Mouse (Mus musculus): ENCODE data around the gene Pde8b. TPM values are rescaled to one million over a fixed set of nuclear protein-coding genes. Genes with fewer than 3 reads are reported as not detected.

Gene Pde8b
- polyA plus RNA-seq, 1 experiment from 2014 or later: 3.7 TPM

DNA sequence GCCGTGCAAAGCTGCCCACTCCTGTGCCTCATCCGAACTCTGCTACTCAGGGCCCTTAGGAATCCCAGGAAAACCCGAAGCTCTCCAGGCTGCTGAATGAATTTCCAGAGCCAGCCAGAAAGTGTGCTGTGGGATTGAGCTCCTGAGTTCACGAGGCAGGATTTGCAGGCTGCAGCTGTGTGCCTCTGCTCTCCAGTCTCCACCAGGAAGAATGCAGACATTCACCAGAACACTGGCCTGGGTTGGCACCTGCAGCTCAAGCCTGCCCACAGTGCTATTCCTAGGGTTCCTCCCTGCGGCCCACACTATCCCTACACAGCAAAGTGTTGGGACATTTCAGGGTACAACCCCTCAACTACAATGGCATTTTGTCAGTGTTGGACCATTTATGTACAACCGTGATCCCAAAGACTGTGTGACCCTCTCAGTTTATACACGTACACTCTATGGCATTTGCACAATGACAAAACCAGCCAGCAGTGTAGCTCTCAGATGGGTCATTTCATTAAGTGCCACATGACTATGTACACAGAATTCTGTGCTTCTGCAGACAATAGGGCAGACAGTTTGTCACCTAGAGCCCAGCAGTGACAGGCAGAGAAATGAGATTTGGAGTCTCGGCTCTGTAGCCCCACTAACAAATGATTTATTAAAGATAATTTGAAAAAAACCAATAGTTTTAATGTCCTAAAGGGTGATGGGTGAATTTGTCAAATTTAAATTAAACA is 176.5 kb downstream of the Pde8b start:
- ATAC-seq (ENCODE audit: insufficient number of reproducible peaks, low FRiP score, low TSS enrichment, low read depth): no peak
- no peaks in the 10 kb centered on the region for H3K4me1 ChIP-seq
- 69% methylated on average over 8 of the region's 8 CpGs for WGBS
- no peaks in the 10 kb centered on the region for H3K36me3 ChIP-seq
- no peaks in the 10 kb centered on the region for H3K9me3 ChIP-seq (replicated peaks)
- no peak overlapping the region for H3K4me3 ChIP-seq (replicated peaks)
- H3K9ac ChIP-seq: no peak overlapping the region
- H3K27me3 ChIP-seq: no peaks in the 10 kb centered on the region
- no peak overlapping the region for H3K4me2 ChIP-seq (replicated peaks)
- H3K27ac ChIP-seq (replicated peaks): no peak overlapping the region

DNA sequence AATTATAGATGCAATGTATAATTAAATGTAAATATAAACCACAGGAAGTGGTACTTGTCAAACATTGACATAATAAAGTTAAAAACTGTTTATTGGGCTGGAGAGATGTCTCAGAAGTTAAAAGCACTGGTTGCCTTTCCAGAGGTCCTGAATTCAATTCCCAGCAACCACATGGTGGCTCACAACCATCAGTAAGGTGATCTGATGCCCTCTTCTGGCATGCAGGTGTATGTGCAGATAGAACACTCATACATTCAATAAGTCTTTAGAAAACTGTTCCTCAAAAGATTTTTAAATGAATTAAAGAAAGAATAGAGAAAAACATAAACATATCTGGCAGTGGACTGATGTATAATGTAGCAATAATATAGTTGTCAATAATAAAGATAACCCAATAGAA is 179.9 kb downstream of the Pde8b start:
- no peak overlapping the region for H3K4me3 ChIP-seq (replicated peaks)
- H3K4me1 ChIP-seq: no peaks in the 10 kb centered on the region
- no peaks in the 10 kb centered on the region for H3K36me3 ChIP-seq
- H3K9ac ChIP-seq: no peak overlapping the region
- H3K27me3 ChIP-seq: no peaks in the 10 kb centered on the region
- no peak for ATAC-seq (ENCODE audit: insufficient number of reproducible peaks, low FRiP score, low TSS enrichment, low read depth)
- H3K4me2 ChIP-seq (replicated peaks): no peak overlapping the region
- H3K9me3 ChIP-seq (replicated peaks): no peaks in the 10 kb centered on the region
- H3K27ac ChIP-seq (replicated peaks): no peak overlapping the region

DNA sequence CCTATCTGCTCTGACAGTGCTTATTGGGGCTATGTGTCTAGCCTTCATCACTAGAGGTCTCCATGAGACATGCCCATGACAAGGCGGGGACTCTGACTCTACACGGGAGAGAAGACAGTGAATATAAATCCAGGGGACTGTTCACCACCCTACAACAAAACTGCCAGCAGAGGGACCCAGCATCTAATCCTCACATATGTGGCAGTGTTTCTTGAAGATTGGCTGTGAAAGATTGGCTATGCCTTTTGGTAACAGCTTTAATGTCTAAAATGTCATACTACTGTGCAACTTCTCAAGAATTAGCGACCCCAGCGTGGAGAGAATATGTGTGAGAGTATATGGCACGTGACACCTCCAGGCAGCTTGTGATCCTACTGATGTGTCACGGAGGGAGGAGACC is 182.3 kb downstream of the Pde8b start:
- WGBS: 51% methylated on average over 6 of the region's 6 CpGs
- Histone ChIP-seq H3K9ac (no peak overlapping the region), H3K27me3 (no peaks in the 10 kb centered on the region), H3K4me2 (replicated peaks) (no peak overlapping the region), H3K4me1 (no peaks in the 10 kb centered on the region), H3K36me3 (no peaks in the 10 kb centered on the region), H3K27ac (replicated peaks) (no peak overlapping the region), H3K4me3 (replicated peaks) (no peak overlapping the region), H3K9me3 (replicated peaks) (no peaks in the 10 kb centered on the region)
- no peak for ATAC-seq (ENCODE audit: insufficient number of reproducible peaks, low FRiP score, low TSS enrichment, low read depth)

DNA sequence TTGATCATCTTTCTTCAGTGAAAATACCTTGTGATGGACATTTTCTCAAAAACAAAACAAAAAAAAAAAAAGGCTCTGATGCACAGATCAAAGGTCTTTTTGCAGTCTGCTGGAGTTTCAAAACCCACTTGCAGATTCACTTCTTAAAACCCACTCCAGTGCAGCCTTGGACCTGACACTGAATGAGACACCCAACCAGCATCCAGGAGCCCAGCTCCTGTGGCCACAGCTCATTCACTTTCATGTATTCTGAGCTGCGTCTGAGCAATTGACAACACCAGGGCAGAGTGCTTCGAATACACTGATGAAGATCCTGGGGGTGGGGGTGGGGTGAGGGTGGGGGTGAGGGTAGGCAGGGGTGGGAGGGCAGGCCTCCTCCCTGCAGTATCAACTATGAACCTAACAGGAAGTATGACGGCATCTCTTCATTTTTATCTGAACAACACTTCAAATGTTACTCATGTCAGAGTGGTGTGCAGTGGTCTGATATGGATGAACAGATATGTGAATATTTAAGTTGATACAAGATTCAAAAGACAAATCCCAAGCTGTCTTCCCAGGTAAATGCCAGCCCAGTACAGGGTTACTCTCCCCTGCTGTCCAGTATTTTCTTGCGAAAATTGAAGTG is 186.6 kb downstream of the Pde8b start:
- no peak overlapping the region for H3K27ac ChIP-seq (replicated peaks)
- no peak overlapping the region for H3K9ac ChIP-seq
- no peaks in the 10 kb centered on the region for H3K36me3 ChIP-seq
- no peaks in the 10 kb centered on the region for H3K9me3 ChIP-seq (replicated peaks)
- H3K4me2 ChIP-seq (replicated peaks): no peak overlapping the region
- ATAC-seq (ENCODE audit: insufficient number of reproducible peaks, low FRiP score, low TSS enrichment, low read depth): no peak
- no peaks in the 10 kb centered on the region for H3K4me1 ChIP-seq
- 71% methylated on average over 4 of the region's 4 CpGs for WGBS
- no peak overlapping the region for H3K4me3 ChIP-seq (replicated peaks)
- H3K27me3 ChIP-seq: no peaks in the 10 kb centered on the region

DNA sequence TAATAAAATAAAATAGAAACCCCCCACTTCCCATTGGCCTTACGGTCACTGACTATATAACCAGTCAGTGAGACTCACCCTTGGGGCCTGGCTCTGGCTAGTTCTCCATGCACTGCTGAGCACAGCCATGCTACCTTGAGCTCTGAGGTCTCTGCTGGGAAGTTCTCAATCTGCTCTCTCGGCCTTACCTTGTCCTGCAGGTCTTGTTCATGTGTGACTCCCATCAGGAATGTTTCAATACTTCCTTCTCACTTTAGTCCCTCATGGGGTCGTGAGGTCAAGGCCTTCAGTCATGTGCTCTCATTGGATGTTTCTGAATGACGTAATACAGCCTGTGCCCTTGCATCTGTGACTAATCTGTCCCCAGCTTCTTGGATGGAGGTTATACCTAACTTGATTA is 191.3 kb downstream of the Pde8b start:
- 73% methylated on average over 4 of the region's 4 CpGs for WGBS
- Histone ChIP-seq H3K9me3 (replicated peaks) (no peaks in the 10 kb centered on the region), H3K4me3 (replicated peaks) (no peak overlapping the region), H3K9ac (no peak overlapping the region), H3K27me3 (no peaks in the 10 kb centered on the region), H3K4me2 (replicated peaks) (no peak overlapping the region), H3K27ac (replicated peaks) (no peak overlapping the region), H3K4me1 (no peaks in the 10 kb centered on the region), H3K36me3 (no peaks in the 10 kb centered on the region)
- ATAC-seq (ENCODE audit: insufficient number of reproducible peaks, low FRiP score, low TSS enrichment, low read depth): no peak

DNA sequence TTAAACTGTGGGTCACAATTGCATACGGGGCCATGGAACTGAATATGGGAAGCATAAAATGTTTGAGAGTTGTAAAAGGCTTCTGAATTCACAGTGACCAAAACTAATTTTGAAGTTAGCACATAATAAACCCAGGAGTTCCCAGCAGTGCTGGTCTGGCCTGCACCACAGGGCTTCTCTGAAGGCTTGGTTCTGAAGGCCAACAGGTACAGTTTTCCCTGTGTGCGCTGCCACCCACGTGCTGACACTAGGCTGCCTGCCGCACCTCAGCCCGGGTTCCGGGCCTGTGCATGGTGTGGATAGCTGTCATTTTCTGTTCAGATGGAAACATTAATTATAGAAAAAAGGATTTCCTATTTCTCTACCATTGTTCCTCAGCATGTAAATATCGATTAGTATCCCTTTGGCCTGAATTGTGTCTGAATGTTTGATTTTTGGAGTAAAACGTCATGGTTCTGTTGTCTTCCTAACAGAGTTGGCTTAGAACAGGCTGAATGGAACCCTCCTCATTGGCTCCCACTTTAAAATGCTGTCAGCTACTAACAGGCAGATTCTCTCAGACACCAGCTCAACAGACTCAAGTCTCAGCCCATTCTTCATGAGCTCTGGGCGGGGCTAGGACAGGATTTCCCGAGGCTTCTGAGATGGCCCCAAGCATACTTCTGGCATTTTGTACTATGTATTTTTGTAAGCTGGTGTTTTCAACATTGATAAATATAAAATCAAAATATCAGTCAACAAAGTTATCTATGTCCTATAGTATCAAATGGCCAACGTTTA is 193.4 kb downstream of the Pde8b start:
- no peaks in the 10 kb centered on the region for H3K9me3 ChIP-seq (replicated peaks)
- H3K9ac ChIP-seq: no peak overlapping the region
- H3K4me1 ChIP-seq: no peaks in the 10 kb centered on the region
- no peaks in the 10 kb centered on the region for H3K36me3 ChIP-seq
- no peak overlapping the region for H3K4me3 ChIP-seq (replicated peaks)
- H3K4me2 ChIP-seq (replicated peaks): no peak overlapping the region
- WGBS: 73% methylated on average over 11 of the region's 11 CpGs
- no peak for ATAC-seq (ENCODE audit: insufficient number of reproducible peaks, low FRiP score, low TSS enrichment, low read depth)
- no peaks in the 10 kb centered on the region for H3K27me3 ChIP-seq
- H3K27ac ChIP-seq (replicated peaks): no peak overlapping the region

DNA sequence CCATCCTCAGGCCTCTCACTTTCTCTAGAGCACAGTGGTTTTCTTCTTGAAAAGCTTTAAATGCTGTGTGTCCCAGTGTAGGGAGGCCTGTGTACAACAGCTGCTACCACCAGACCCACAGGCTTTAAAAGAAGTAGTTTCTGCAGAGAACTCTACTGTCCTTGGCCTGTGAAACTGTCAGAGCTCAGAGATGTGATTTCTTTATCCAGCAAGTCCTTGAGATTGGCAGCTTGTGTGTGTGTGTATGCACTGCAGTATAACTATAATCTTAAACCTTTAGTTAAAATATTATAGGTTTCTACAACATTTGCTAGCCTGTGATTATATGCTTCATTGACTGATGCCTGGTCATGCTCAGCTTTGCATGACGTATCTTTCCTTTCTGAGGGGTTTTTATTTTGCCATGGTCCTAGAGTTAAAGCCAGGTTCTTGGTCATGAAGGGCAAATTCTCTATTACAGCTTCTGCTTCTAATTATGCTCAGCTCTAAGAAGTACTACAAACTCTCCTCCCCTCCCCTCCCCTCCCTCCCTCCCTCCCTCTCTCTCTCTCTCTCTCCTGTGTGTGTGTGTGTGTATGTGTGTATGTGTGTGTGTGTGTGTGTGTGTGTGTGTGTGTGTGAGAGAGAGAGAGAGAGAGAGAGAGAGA is 194.3 kb downstream of the Pde8b start:
- ATAC-seq (ENCODE audit: insufficient number of reproducible peaks, low FRiP score, low TSS enrichment, low read depth): peak; percentile 69
- no peak overlapping the region for H3K4me2 ChIP-seq (replicated peaks)
- H3K9me3 ChIP-seq (replicated peaks): no peaks in the 10 kb centered on the region
- no peaks in the 10 kb centered on the region for H3K4me1 ChIP-seq
- no peaks in the 10 kb centered on the region for H3K36me3 ChIP-seq
- H3K4me3 ChIP-seq (replicated peaks): no peak overlapping the region
- 0 out of 2 replicates have a peak overlapping the region, but pooled peaks have one; percentile 3 for H3K27ac ChIP-seq (replicated peaks)
- no peaks in the 10 kb centered on the region for H3K27me3 ChIP-seq
- WGBS: 48% methylated on average over 1 of the region's 1 CpGs
- H3K9ac ChIP-seq: no peak overlapping the region

DNA sequence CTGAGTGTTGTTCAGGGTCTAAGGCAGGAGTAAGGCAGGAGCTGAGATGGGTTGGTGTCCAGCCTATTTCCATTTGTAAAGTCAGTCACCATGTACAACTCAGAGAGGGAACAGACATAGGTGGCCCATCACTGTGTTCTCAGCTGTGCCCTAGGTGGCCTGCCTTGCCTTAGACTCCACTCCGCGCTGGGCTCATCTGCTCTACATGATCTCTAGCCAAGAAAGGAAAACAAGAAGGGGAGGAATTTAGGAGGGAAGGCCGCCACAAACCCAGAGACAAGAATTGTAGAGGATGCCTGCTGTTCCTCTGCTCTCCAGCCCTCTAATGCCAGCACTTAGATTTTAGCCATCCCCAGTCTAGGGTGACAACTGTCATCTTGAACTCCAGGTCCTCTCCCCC is 197.7 kb downstream of the Pde8b start:
- H3K27me3 ChIP-seq: no peaks in the 10 kb centered on the region
- no peak for ATAC-seq (ENCODE audit: insufficient number of reproducible peaks, low FRiP score, low TSS enrichment, low read depth)
- no peak overlapping the region for H3K4me2 ChIP-seq (replicated peaks)
- no peaks in the 10 kb centered on the region for H3K36me3 ChIP-seq
- H3K4me3 ChIP-seq (replicated peaks): no peak overlapping the region
- H3K9me3 ChIP-seq (replicated peaks): no peaks in the 10 kb centered on the region
- H3K9ac ChIP-seq: no peak overlapping the region
- 92% methylated on average over 3 of the region's 3 CpGs for WGBS
- no peak overlapping the region for H3K27ac ChIP-seq (replicated peaks)
- H3K4me1 ChIP-seq: no peaks in the 10 kb centered on the region

DNA sequence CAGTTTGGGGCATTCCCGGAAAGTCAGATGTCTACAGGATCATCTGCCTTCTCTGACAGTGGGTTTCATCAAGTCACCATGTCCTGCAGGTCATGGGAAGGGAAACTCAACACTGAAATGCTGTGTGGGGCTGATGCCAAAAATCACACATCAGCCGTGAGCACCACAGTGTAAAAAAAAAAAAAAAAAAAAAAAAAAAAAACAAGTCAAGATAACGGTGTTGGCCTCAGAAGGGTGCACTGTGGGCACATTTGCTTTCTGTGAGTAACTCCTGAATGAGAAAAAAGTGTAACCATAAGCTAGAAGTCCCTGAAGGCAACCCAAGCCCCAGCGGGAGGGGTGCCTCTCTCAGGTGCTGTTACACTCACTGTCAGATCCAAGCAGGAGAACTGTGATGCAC is 199.7 kb downstream of the Pde8b start:
- Histone ChIP-seq H3K4me2 (replicated peaks) (no peak overlapping the region), H3K9me3 (replicated peaks) (no peaks in the 10 kb centered on the region), H3K9ac (no peak overlapping the region), H3K4me3 (replicated peaks) (no peak overlapping the region), H3K4me1 (no peaks in the 10 kb centered on the region), H3K27ac (replicated peaks) (no peak overlapping the region), H3K36me3 (no peaks in the 10 kb centered on the region), H3K27me3 (no peaks in the 10 kb centered on the region)
- no peak for ATAC-seq (ENCODE audit: insufficient number of reproducible peaks, low FRiP score, low TSS enrichment, low read depth)
- 79% methylated on average over 4 of the region's 4 CpGs for WGBS

DNA sequence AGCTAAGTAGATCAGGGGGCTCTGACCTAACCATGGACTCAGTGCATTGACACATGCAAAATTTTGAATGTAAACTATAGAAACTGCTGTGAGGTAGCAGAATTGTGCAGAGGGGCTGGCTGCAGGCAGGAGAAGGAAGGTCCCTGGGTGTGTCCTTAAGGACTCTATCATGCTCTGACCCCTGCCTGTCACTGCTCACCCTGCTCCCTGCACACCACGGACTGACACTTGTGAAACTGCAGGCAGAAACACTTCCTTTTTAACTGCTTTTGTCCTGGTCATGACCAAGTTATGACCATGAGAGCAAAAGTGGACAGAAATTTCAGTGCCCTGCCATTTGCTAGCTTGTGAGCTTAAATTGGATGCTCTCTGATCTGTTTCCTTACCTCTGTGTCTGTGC is 206.0 kb downstream of the Pde8b start:
- H3K27ac ChIP-seq (replicated peaks): no peak overlapping the region
- no peaks in the 10 kb centered on the region for H3K4me1 ChIP-seq
- no peak for ATAC-seq (ENCODE audit: insufficient number of reproducible peaks, low FRiP score, low TSS enrichment, low read depth)
- H3K36me3 ChIP-seq: no peaks in the 10 kb centered on the region
- H3K27me3 ChIP-seq: no peaks in the 10 kb centered on the region
- no peak overlapping the region for H3K4me3 ChIP-seq (replicated peaks)
- H3K9ac ChIP-seq: no peak overlapping the region
- H3K9me3 ChIP-seq (replicated peaks): no peaks in the 10 kb centered on the region
- H3K4me2 ChIP-seq (replicated peaks): no peak overlapping the region
- WGBS: 26% methylated on average over 1 of the region's 1 CpGs

DNA sequence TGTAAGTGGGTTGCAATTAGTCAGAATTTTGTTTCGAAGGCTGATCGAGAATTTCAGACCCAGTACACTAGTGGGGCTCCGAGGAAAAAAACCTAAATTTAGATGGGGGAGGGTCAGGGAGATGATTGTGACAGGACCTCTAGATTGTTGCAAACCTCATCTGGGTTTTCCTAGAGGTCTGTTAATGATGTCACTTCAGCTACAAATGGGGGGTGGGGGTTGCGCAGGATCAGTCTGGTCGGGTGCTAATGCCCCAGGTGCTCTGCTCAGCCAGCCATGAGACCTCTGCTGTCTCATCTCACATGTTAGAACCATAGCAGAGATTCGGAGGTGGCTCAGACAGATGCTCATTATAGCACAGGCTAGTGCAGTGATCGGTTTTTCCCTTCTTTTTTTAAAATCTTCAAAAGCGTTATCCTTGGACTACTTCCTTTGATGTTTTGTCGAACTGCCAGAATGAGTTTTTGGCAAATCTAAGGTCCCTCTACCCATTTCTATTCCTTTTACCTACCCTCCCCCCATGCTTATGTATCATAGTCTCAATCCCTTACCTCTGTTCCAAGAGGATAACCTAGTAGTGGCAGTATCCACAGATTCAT is 209.9 kb downstream of the Pde8b start:
- no peak for ATAC-seq (ENCODE audit: insufficient number of reproducible peaks, low FRiP score, low TSS enrichment, low read depth)
- Histone ChIP-seq H3K9ac (no peak overlapping the region), H3K27ac (replicated peaks) (no peak overlapping the region), H3K9me3 (replicated peaks) (no peaks in the 10 kb centered on the region), H3K4me1 (no peaks in the 10 kb centered on the region), H3K4me2 (replicated peaks) (no peak overlapping the region), H3K36me3 (no peaks in the 10 kb centered on the region), H3K27me3 (no peaks in the 10 kb centered on the region), H3K4me3 (replicated peaks) (no peak overlapping the region)
- WGBS: 67% methylated on average over 9 of the region's 9 CpGs

All from embryonic facial prominence, embryonic 15.5 days (tissue).